Mouse (Mus musculus) megakaryocyte, embryonic 14.5 days (primary cell): ENCODE results near the gene Tmem104. TPM values are rescaled to one million over a fixed set of nuclear protein-coding genes. Genes with fewer than 3 reads are reported as not detected.

Experiments used
- H3K27me3 ChIP-seq: replicated peaks from 2 replicates; pipeline ENCODE3; 2012; ENCODE audit warnings: inconsistent platforms
- H3K36me3 ChIP-seq: replicated peaks from 2 replicates; pipeline ENCODE3; 2012; ENCODE audit warnings: low read length, inconsistent platforms, mixed read lengths
- H3K4me1 ChIP-seq: 2 replicates; pipeline ENCODE4 v1.6.1; 2012; ENCODE audit warnings: inconsistent platforms
- H3K4me3 ChIP-seq: replicated peaks from 2 replicates; pipeline ENCODE3; 2012; ENCODE audit warnings: moderate library complexity, mild to moderate bottlenecking, inconsistent platforms
- H3K9me3 ChIP-seq: 2 replicates; pipeline ENCODE4 v1.6.1; 2012; ENCODE audit warnings: inconsistent platforms
- FLI1 ChIP-seq: IDR thresholded peaks from 2 replicates; pipeline ENCODE4 v1.6.1; 2012; ENCODE audit warnings: low read length, inconsistent platforms, mixed read lengths
- GATA1 ChIP-seq: IDR thresholded peaks from 3 replicates; pipeline ENCODE4 v1.6.1; 2012; ENCODE audit warnings: mixed read lengths, low read length, inconsistent platforms, borderline replicate concordance
- polyA plus RNA-seq: library from polyadenylated mRNA; stranded (reverse); fragments of >175 nt; gene quantifications from 2 replicates; pipeline ENCODE4 v1.2.3, GENCODE M21; 2012; ENCODE audit warnings: low replicate concordance; ENCODE audit not compliant: insufficient read depth

Gene Tmem104
- polyA plus RNA-seq, 1 experiment: 14.1 TPM

DNA sequence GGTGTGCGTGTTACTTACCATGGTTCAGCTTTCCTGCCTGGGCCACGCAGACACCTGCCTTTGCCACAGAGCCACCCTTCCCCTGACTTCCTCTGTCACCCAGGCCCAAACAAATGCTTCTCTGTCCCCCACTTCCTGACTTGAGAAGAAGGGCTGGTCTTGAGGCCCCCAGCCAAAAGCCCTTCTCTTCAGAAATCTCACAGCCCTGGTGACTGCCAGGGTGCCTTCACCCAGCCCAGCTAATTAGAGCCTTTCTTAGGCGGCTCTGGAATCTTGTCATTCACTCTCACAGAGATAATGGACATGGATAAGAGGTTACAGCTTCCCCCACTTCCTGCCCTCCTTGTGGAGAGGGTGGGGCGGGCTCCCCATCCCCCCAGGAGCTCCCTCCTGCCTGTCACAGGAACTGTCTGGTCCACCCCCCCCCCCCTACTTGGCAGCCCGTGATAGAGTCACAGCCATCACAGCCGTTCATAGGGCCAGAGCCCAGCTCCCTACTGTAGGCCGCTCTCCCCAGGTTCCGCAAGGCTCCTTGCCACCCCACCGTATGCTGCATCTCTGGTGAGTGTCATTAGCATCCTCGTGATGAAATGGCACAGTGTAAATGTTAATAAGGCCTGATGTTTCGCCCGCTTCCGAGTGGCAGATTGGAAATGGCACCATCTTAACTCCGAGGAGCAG is 39.7 kb downstream of the Tmem104 start:
- Histone ChIP-seq H3K4me3 (no peak overlapping the region), H3K4me1 (peaks cover 91% of the 10 kb centered on the region), H3K9me3 (no peaks in the 10 kb centered on the region), H3K36me3 (peaks cover 81% of the 10 kb centered on the region), H3K27me3 (no peaks in the 10 kb centered on the region)
- no peak for TF ChIP-seq FLI1
- TF ChIP-seq GATA1: no peak

DNA sequence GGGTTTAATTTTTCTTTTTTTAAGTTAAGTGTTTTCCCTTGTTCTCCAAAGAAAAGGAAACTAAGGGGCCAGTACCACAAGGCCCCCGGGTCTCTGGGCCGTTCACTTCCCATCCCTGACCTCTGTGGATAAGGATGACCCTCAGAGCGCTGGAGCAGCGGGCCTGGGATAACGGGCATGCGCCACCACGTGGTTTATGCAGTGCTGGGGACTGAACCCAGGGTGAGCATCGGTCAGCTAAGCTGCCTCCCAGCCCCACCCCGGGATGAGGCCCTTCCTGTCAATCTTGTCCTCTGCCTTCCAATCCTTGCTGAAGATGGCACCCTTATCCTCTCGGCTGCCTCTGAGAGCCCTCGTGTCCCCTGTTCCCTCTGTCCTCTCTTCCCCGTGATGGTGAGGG is 40.4 kb downstream of the Tmem104 start:
- no peak for TF ChIP-seq GATA1
- no peak for TF ChIP-seq FLI1
- Histone ChIP-seq H3K9me3 (no peaks in the 10 kb centered on the region), H3K27me3 (no peaks in the 10 kb centered on the region), H3K4me1 (peaks cover 92% of the 10 kb centered on the region), H3K36me3 (peaks cover 80% of the 10 kb centered on the region), H3K4me3 (peak overlapping the region; percentile 55)

DNA sequence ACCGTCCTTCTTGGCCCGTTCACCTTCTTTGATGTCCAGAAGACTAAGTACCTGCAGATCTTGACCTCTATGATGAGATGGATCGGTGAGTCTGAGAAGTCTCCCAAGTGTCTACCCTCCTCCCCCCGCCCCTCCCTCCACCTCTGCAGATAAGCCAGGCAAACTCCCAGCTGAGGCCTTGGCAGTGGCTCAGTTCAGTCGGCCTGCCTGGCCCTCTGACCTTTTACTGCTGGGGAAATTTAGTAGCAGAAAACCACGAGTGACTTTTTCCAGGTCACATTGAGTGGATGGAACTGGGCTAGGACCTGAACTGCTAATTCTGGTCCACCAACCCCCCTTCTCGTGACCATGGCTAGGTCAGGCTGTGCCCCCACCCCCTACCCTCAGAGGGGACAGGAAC is 41.1 kb downstream of the Tmem104 start:
- Histone ChIP-seq H3K4me3 (no peak overlapping the region), H3K27me3 (peaks cover 2% of the 10 kb centered on the region), H3K9me3 (no peaks in the 10 kb centered on the region), H3K4me1 (peaks cover 90% of the 10 kb centered on the region), H3K36me3 (peaks cover 83% of the 10 kb centered on the region)
- TF ChIP-seq FLI1 (no peak), GATA1 (no peak)

DNA sequence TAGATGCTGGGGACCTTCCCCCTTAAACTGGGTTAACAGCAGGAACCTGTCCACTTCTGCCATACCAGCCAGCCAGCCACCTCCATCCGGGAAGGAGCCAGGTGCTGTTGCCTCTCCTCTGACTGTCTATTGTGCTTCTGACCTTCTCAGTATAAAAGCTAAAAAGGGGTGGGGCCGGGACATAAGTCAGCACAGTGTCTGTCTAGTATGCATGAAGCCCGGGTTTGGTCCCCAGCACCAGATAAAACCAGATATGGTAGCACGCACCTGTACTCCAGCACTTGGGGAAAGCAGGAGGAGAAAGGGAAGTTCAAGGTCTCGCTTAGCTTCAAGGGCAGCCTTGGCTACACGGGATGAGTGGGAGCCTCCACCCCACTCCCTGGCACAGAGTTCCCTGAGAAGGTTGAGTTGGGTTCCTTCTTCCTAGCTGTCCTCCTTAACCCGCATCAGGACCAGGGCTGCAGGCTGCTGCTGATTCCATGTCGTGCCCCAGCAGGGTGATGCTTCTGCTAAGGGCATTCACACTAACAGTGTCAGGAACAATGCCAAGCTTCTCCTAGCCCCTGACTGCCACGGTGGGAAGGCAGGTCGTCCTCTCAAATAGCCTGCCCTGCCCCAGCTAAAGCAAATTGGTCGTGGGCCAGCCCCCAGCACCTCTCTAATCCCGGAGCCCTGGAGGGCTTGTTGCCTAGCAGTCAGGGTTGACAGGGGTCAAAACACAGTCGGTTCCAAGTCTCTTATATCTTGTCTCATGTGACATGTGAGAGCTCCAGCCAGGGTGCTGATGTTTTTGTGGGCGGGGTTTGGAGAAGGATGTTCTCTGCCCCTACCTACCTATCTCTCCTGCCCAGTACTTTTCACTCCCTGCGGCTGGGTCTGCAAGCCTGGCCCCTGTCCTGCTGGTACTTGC is 42.0 kb downstream of the Tmem104 start:
- no peaks in the 10 kb centered on the region for H3K9me3 ChIP-seq
- TF ChIP-seq FLI1: no peak
- no peak for TF ChIP-seq GATA1
- H3K27me3 ChIP-seq: peaks cover 2% of the 10 kb centered on the region
- H3K4me3 ChIP-seq: no peak overlapping the region
- H3K4me1 ChIP-seq: peaks cover 87% of the 10 kb centered on the region
- peaks cover 83% of the 10 kb centered on the region for H3K36me3 ChIP-seq

DNA sequence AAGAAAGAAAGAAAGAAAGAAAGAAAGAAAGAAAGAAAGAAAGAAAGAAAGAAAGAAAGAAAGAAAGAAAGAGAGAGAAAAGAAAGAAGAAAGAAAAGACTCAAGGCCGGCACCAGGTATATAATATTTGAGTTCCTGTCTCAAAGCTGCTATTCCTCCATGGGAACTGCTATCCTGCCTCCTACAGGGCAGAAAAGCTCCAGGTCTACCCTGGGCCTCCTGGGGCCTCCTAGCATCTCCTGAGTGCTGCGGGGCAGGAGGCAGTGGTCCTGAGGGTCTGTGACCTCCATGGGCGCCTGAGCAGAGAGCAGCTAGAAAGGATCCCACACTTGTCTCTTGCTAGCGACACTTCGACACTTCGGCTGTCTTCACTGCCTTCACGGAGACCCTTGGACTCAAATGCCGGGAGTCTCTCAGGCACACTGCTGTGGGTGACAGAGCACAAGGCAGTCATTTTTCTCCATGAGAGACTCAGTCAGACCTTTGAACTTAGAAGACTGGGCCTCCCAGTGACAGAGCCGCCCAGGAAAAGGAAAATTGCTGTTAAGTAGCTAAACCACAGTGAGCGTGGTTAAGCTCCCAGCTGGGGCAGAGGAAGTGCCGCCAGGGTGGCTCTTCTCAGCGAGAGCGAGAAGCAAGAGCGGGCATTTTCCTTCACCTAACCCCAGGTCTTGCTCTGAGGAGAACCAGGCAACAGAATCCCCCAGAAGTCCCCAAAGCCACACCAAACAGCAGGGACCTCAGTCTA is 44.1 kb downstream of the Tmem104 start:
- Histone ChIP-seq H3K36me3 (peaks cover 81% of the 10 kb centered on the region), H3K4me1 (peaks cover 93% of the 10 kb centered on the region), H3K9me3 (no peaks in the 10 kb centered on the region), H3K27me3 (peaks cover 2% of the 10 kb centered on the region), H3K4me3 (peak overlapping the region; percentile 80)
- TF ChIP-seq GATA1 (no peak), FLI1 (no peak)

DNA sequence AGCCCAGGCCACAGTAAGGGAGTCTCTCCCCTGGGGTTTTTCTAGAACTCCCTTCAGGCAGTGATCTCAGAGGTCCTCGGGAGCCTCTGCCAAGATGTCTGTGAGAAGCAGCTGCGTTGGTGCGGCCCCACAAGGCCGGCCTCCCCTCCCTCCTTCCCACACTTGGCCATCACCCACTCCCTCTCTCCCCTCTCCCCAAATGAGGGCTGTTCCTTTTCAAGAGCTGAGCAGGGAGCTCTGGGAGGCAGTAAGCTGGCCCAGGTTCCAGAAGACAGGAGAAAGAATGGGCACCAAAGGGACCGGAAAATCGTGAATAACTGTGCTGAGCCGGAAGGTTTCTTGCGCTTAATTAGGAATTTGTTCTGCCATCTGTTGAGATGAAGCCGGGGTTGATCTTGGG is 44.6 kb downstream of the Tmem104 start:
- Histone ChIP-seq H3K27me3 (peaks cover 2% of the 10 kb centered on the region), H3K9me3 (no peaks in the 10 kb centered on the region), H3K4me1 (peaks cover 93% of the 10 kb centered on the region), H3K36me3 (peaks cover 80% of the 10 kb centered on the region), H3K4me3 (peak overlapping the region; percentile 80)
- no peak for TF ChIP-seq FLI1

- Histone ChIP-seq H3K9me3 (no peaks in the 10 kb centered on the region), H3K4me1 (peaks cover 90% of the 10 kb centered on the region), H3K27me3 (peaks cover 2% of the 10 kb centered on the region), H3K36me3 (peaks cover 82% of the 10 kb centered on the region), H3K4me3 (no peak overlapping the region)
- TF ChIP-seq GATA1: no peak
- no peak for TF ChIP-seq FLI1
Measured at GRCm38 (mm10) chr11:115232889-115233288, 45.6 kb downstream of the Tmem104 start.

DNA sequence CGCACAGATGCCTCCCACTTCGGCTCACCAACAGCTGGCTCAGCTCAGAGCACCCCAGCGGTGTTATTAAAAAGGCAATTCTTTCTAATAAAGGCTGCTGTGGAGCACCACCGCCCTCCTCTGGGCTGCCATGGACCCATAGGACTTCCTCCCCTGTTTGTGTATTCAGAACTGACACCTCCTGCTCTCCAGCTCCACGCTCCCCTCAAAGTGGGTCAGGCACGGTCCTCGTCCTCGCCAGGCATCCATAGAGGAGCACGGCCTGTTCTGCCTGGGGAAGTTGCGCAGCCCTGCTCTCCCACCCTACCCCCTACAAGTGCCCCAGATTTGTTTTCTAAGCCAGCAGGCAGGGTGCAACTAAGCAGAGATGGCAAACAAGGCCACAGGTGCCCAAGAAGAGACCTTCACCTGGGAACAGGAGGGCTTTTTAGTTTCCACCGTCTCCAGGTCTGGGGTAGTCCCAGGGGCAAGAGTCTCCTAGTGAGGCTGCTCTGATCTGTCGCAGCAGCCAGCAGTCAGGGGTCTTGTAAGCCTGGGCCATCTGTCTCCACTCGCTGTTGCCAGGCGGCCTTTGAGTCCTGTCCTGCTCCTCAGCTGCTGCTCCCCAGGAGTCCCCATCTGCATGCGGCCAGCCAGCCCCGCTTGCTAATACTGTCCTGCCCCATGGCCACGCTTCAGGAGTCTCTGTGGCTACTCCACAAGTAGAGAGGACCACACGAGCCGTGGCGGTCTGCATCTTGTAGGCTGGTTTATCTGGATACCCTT is 46.4 kb downstream of the Tmem104 start:
- Histone ChIP-seq H3K4me3 (no peak overlapping the region), H3K9me3 (no peaks in the 10 kb centered on the region), H3K4me1 (peaks cover 82% of the 10 kb centered on the region), H3K36me3 (peaks cover 82% of the 10 kb centered on the region), H3K27me3 (peaks cover 2% of the 10 kb centered on the region)
- TF ChIP-seq GATA1: no peak
- no peak for TF ChIP-seq FLI1
